Mouse (Mus musculus): Measurements from ENCODE around the gene Nab1.
"Not testable (repeated sequence)": the region's sequence is repeated elsewhere in the genome, so short reads cannot be mapped to it uniquely, and the experiment has no call there.

Nab1 gene

GRCm38 (mm10) chr1:52500314-52500981, at the start of gene Nab1:
TSS of gene Nab1 (minus strand) at chr1:52500679.
- no peak for DNase-seq (ENCODE audit: extremely low spot score, low read depth, low spot score)

- DNase-seq (ENCODE audit: extremely low spot score, low read depth, low spot score) = no peak
These were observed 47.0 kb upstream of the Nab1 start for GRCm38 (mm10) chr1:52547451-52547850.

GRCm38 (mm10) chr1:52546796-52547195, 46.3 kb upstream of the Nab1 start:
- DNase-seq (ENCODE audit: extremely low spot score, low read depth, low spot score) = no peak

- not testable (repeated sequence) for DNase-seq (ENCODE audit: extremely low spot score, low read depth, low spot score)
These were observed 39.6 kb upstream of the Nab1 start for GRCm38 (mm10) chr1:52540124-52540523.

GRCm38 (mm10) chr1:52529933-52530332, 29.5 kb upstream of the Nab1 start:
- no peak for DNase-seq (ENCODE audit: extremely low spot score, low read depth, low spot score)

GRCm38 (mm10) chr1:52527656-52528055, 27.2 kb upstream of the Nab1 start:
- DNase-seq (ENCODE audit: extremely low spot score, low read depth, low spot score) = no peak

GRCm38 (mm10) chr1:52527252-52527651, 26.8 kb upstream of the Nab1 start:
- no peak for DNase-seq (ENCODE audit: extremely low spot score, low read depth, low spot score)

- DNase-seq (ENCODE audit: extremely low spot score, low read depth, low spot score) = no peak
These were observed 24.2 kb upstream of the Nab1 start for GRCm38 (mm10) chr1:52524663-52525062.

- DNase-seq (ENCODE audit: extremely low spot score, low read depth, low spot score) = no peak
These were observed 23.7 kb upstream of the Nab1 start for GRCm38 (mm10) chr1:52524150-52524549.

- no peak for DNase-seq (ENCODE audit: extremely low spot score, low read depth, low spot score)
These were observed 21.0 kb upstream of the Nab1 start for GRCm38 (mm10) chr1:52521436-52521993.

GRCm38 (mm10) chr1:52520131-52520530, 19.7 kb upstream of the Nab1 start:
- DNase-seq (ENCODE audit: extremely low spot score, low read depth, low spot score) = no peak

- no peak for DNase-seq (ENCODE audit: extremely low spot score, low read depth, low spot score)
These were observed 14.8 kb upstream of the Nab1 start for GRCm38 (mm10) chr1:52515249-52515648.

GRCm38 (mm10) chr1:52511788-52512425, 11.4 kb upstream of the Nab1 start:
- no peak for DNase-seq (ENCODE audit: extremely low spot score, low read depth, low spot score)

- DNase-seq (ENCODE audit: extremely low spot score, low read depth, low spot score) = no peak
These were observed 5.7 kb upstream of the Nab1 start for GRCm38 (mm10) chr1:52506211-52506610.

- no peak for DNase-seq (ENCODE audit: extremely low spot score, low read depth, low spot score)
These were observed 1.8 kb upstream of the Nab1 start for GRCm38 (mm10) chr1:52502296-52502695.

- DNase-seq (ENCODE audit: extremely low spot score, low read depth, low spot score) = no peak
These were observed 1.2 kb upstream of the Nab1 start for GRCm38 (mm10) chr1:52501688-52502133.

GRCm38 (mm10) chr1:52501090-52501489, 611 bp upstream of the Nab1 start:
- DNase-seq (ENCODE audit: extremely low spot score, low read depth, low spot score) = no peak

- peak; percentile 39 for DNase-seq (ENCODE audit: extremely low spot score, low read depth, low spot score)
These were observed 722 bp downstream of the Nab1 start for GRCm38 (mm10) chr1:52499601-52500313.

GRCm38 (mm10) chr1:52498786-52499450, 1.6 kb downstream of the Nab1 start:
- no peak for DNase-seq (ENCODE audit: extremely low spot score, low read depth, low spot score)

- no peak for DNase-seq (ENCODE audit: extremely low spot score, low read depth, low spot score)
These were observed 10.8 kb downstream of the Nab1 start for GRCm38 (mm10) chr1:52489538-52490181.

GRCm38 (mm10) chr1:52484980-52485379, 15.5 kb downstream of the Nab1 start:
- DNase-seq (ENCODE audit: extremely low spot score, low read depth, low spot score) = no peak
